Mouse (Mus musculus) gastrocnemius, adult 2 months (tissue): ENCODE data around the gene Adam1b. TPM values are rescaled to one million over a fixed set of nuclear protein-coding genes. Genes with fewer than 3 reads are reported as not detected.
"Not testable (repeated sequence)": the region's sequence is repeated elsewhere in the genome, so short reads cannot be mapped to it uniquely, and the experiment has no call there.

Source experiments
- DNase-seq: peaks from one replicate; pipeline ENCODE4 v3.0.0; 2022
- H3K27ac ChIP-seq: fragments of 200-600 bp; 2 replicates; pipeline ENCODE4 v1.8.1; 2022; ENCODE audit warnings: mild to moderate bottlenecking
- H3K4me3 ChIP-seq: fragments of 200-600 bp; 2 replicates; pipeline ENCODE4 v1.8.1; 2022; ENCODE audit warnings: mild to moderate bottlenecking, moderate library complexity
- CTCF ChIP-seq: fragments of 200-600 bp; IDR thresholded peaks from 2 replicates; pipeline ENCODE4 v1.8.1; 2022; ENCODE audit warnings: antibody characterized with exemption, mild to moderate bottlenecking, moderate library complexity
- intact Hi-C: fragments of 180-260 bp; cut with DNase I; formaldehyde crosslinking; loops from one replicate; pipeline ENCODE4 v1.15.1; 2025
- total RNA-seq, 2 experiments: library from RNA; stranded (reverse); gene quantifications; 2 replicates each; pipeline ENCODE4 v1.2.3; 2021

The Adam1b gene
- total RNA-seq, 2 experiments from 2014 or later: not detected

GRCm38 (mm10) chr5:121534521-121534920 is 31.3 kb upstream of the Adam1b start:
- TF ChIP-seq CTCF: peak; percentile 39; the same call in 1 of the 2 replicates
- Histone ChIP-seq H3K27ac (no peak overlapping the region), H3K4me3 (no peak overlapping the region)
- intact Hi-C loops: no loop called here
- no peak for DNase-seq

- intact Hi-C loops: no loop called here
- no peak for TF ChIP-seq CTCF
- peak; percentile 43 for DNase-seq
- peak overlapping the region; percentile 79 for H3K27ac ChIP-seq
- peak overlapping the region; percentile 4; the same call in 1 of the 2 replicates for H3K4me3 ChIP-seq
Measured at GRCm38 (mm10) chr5:121526961-121527360, 23.7 kb upstream of the Adam1b start.

GRCm38 (mm10) chr5:121526526-121526925 is 23.3 kb upstream of the Adam1b start:
- no peak for DNase-seq
- no peak for TF ChIP-seq CTCF
- intact Hi-C loops: no loop called here
- H3K27ac ChIP-seq: peak overlapping the region; percentile 79
- no peak overlapping the region for H3K4me3 ChIP-seq

GRCm38 (mm10) chr5:121525774-121526450 is 22.7 kb upstream of the Adam1b start:
- intact Hi-C loops: no loop called here
- H3K27ac ChIP-seq: peak overlapping the region; percentile 48; the same call in 1 of the 2 replicates
- no peak overlapping the region for H3K4me3 ChIP-seq
- DNase-seq: no peak
- no peak for TF ChIP-seq CTCF

- H3K27ac ChIP-seq, H3K4me3 ChIP-seq, intact Hi-C loops, DNase-seq: not testable (repeated sequence)
Measured at GRCm38 (mm10) chr5:121519758-121520157, 16.5 kb upstream of the Adam1b start.

- no peak for TF ChIP-seq CTCF
- Histone ChIP-seq H3K27ac (no peak overlapping the region), H3K4me3 (no peak overlapping the region)
- intact Hi-C loops: no loop called here
- DNase-seq: no peak
Measured at GRCm38 (mm10) chr5:121518983-121519382, 15.7 kb upstream of the Adam1b start.

GRCm38 (mm10) chr5:121510009-121510408 is 6.8 kb upstream of the Adam1b start:
- Histone ChIP-seq H3K4me3 (no peak overlapping the region), H3K27ac (no peak overlapping the region)
- TF ChIP-seq CTCF: no peak
- intact Hi-C loops: no loop called here
- no peak for DNase-seq

GRCm38 (mm10) chr5:121506846-121507245 is 3.6 kb upstream of the Adam1b start:
- Histone ChIP-seq H3K27ac (no peak overlapping the region), H3K4me3 (no peak overlapping the region)
- TF ChIP-seq CTCF: no peak
- intact Hi-C loops: no loop called here
- DNase-seq: no peak

- DNase-seq, intact Hi-C loops, H3K27ac ChIP-seq: not testable (repeated sequence)
- H3K4me3 ChIP-seq: peak overlapping the region; percentile 29; the same call in 1 of the 2 replicates
Measured at GRCm38 (mm10) chr5:121501424-121501996, 1.7 kb downstream of the Adam1b start.

GRCm38 (mm10) chr5:121500719-121501118 is 2.5 kb downstream of the Adam1b start:
- intact Hi-C loops: no loop called here
- H3K4me3 ChIP-seq: no peak overlapping the region
- no peak overlapping the region for H3K27ac ChIP-seq
- DNase-seq: no peak
- no peak for TF ChIP-seq CTCF

- intact Hi-C loops: no loop called here
- no peak overlapping the region for H3K27ac ChIP-seq
- TF ChIP-seq CTCF: no peak
- no peak for DNase-seq
- H3K4me3 ChIP-seq: no peak overlapping the region
Measured at GRCm38 (mm10) chr5:121493305-121493704, 9.9 kb downstream of the Adam1b start.

- DNase-seq: no peak
- intact Hi-C loops: loop anchor here (1.0 kb wide), 1 partner anchor 22 kb away; no protein-coding TSS in a partner anchor
- Histone ChIP-seq H3K4me3 (no peak overlapping the region), H3K27ac (no peak overlapping the region)
- TF ChIP-seq CTCF: no peak
Measured at GRCm38 (mm10) chr5:121484801-121485200, 18.4 kb downstream of the Adam1b start.

GRCm38 (mm10) chr5:121477680-121478079 is 25.6 kb downstream of the Adam1b start:
- no peak overlapping the region for H3K4me3 ChIP-seq
- no peak overlapping the region for H3K27ac ChIP-seq
- DNase-seq: no peak
- intact Hi-C loops: loop anchor here (2.0 to 5.0 kb wide), 2 partner anchors 27 to 35 kb away; partner anchors contain the start of gene Tmem116
- peak; percentile 80 for TF ChIP-seq CTCF
